Mouse (Mus musculus): ENCODE data around the gene Dgcr8. TPM values are rescaled to one million over a fixed set of nuclear protein-coding genes. Genes with fewer than 3 reads are reported as not detected.

Dgcr8 gene
- polyA plus RNA-seq, 1 experiment from 2014 or later, result 30.0 TPM

- Histone ChIP-seq H3K36me3 (peaks cover 37% of the 10 kb centered on the region), H3K27me3 (ENCODE audit: insufficient read depth, poor library complexity, severe bottlenecking) (no peaks in the 10 kb centered on the region), H3K9me3 (no peaks in the 10 kb centered on the region), H3K27ac (peak overlapping the region; percentile 99), H3K4me3 (peak overlapping the region; percentile 97), H3K4me1 (peaks cover 30% of the 10 kb centered on the region)
- WGBS, result 4% methylated on average over 4 of the region's 4 CpGs
- DNase-seq (ENCODE audit: low spot score), result no peak
Observed at GRCm38 (mm10) chr16:18288166-18288565, 880 bp downstream of the Dgcr8 start.

GRCm38 (mm10) chr16:18275166-18275565, 13.9 kb downstream of the Dgcr8 start:
- peaks cover 96% of the 10 kb centered on the region for H3K36me3 ChIP-seq
- no peak for DNase-seq (ENCODE audit: low spot score)
- no peaks in the 10 kb centered on the region for H3K9me3 ChIP-seq
- no peaks in the 10 kb centered on the region for H3K27me3 ChIP-seq (ENCODE audit: insufficient read depth, poor library complexity, severe bottlenecking)
- no peak overlapping the region for H3K27ac ChIP-seq
- H3K4me1 ChIP-seq, result no peaks in the 10 kb centered on the region
- H3K4me3 ChIP-seq, result no peak overlapping the region
- WGBS, result 86% methylated on average over 2 of the region's 2 CpGs

- Histone ChIP-seq H3K27ac (no peak overlapping the region), H3K4me3 (no peak overlapping the region), H3K9me3 (no peaks in the 10 kb centered on the region), H3K4me1 (no peaks in the 10 kb centered on the region), H3K36me3 (peaks cover 97% of the 10 kb centered on the region), H3K27me3 (ENCODE audit: insufficient read depth, poor library complexity, severe bottlenecking) (no peaks in the 10 kb centered on the region)
- DNase-seq (ENCODE audit: low spot score), result no peak
- 92% methylated on average over 5 of the region's 5 CpGs for WGBS
Observed at GRCm38 (mm10) chr16:18268182-18268581, 20.9 kb downstream of the Dgcr8 start.

GRCm38 (mm10) chr16:18265024-18265423, 24.0 kb downstream of the Dgcr8 start:
- Histone ChIP-seq H3K36me3 (peaks cover 94% of the 10 kb centered on the region), H3K9me3 (no peaks in the 10 kb centered on the region), H3K27ac (no peak overlapping the region), H3K4me1 (no peaks in the 10 kb centered on the region), H3K27me3 (ENCODE audit: insufficient read depth, poor library complexity, severe bottlenecking) (no peaks in the 10 kb centered on the region), H3K4me3 (no peak overlapping the region)
- 79% methylated on average over 2 of the region's 2 CpGs for WGBS
- no peak for DNase-seq (ENCODE audit: low spot score)

GRCm38 (mm10) chr16:18258221-18258620, 30.8 kb downstream of the Dgcr8 start, which contains the start of gene Gm49776:
Gm49776 (minus strand) TSS chr16:18258321.
- 93% methylated on average over 2 of the region's 2 CpGs for WGBS
- H3K36me3 ChIP-seq, result peaks cover 95% of the 10 kb centered on the region
- no peak within 1 kb of the TSS for H3K27ac ChIP-seq
- H3K9me3 ChIP-seq, result no peaks in the 10 kb centered on the region
- no peaks in the 10 kb centered on the region for H3K4me1 ChIP-seq
- no peak for DNase-seq (ENCODE audit: low spot score)
- no peaks in the 10 kb centered on the region for H3K27me3 ChIP-seq (ENCODE audit: insufficient read depth, poor library complexity, severe bottlenecking)
- H3K4me3 ChIP-seq, result no peak within 1 kb of the TSS

- no peaks in the 10 kb centered on the region for H3K9me3 ChIP-seq
- H3K4me1 ChIP-seq, result peaks cover 24% of the 10 kb centered on the region
- peaks cover 81% of the 10 kb centered on the region for H3K36me3 ChIP-seq
- WGBS, result 80% methylated on average over 1 of the region's 1 CpGs
- no peak overlapping the region for H3K4me3 ChIP-seq
- DNase-seq (ENCODE audit: low spot score), result no peak
- H3K27me3 ChIP-seq (ENCODE audit: insufficient read depth, poor library complexity, severe bottlenecking), result no peaks in the 10 kb centered on the region
- no peak overlapping the region for H3K27ac ChIP-seq
Observed at GRCm38 (mm10) chr16:18253866-18254265, 35.2 kb downstream of the Dgcr8 start.

GRCm38 (mm10) chr16:18252736-18253135, 36.3 kb downstream of the Dgcr8 start:
- H3K9me3 ChIP-seq, result no peaks in the 10 kb centered on the region
- H3K27ac ChIP-seq, result no peak overlapping the region
- no peak overlapping the region for H3K4me3 ChIP-seq
- WGBS, result 88% methylated on average over 6 of the region's 6 CpGs
- no peaks in the 10 kb centered on the region for H3K27me3 ChIP-seq (ENCODE audit: insufficient read depth, poor library complexity, severe bottlenecking)
- no peak for DNase-seq (ENCODE audit: low spot score)
- H3K36me3 ChIP-seq, result peaks cover 71% of the 10 kb centered on the region
- peaks cover 24% of the 10 kb centered on the region for H3K4me1 ChIP-seq

- no peak for DNase-seq (ENCODE audit: low spot score)
- Histone ChIP-seq H3K4me3 (peak overlapping the region; percentile 95), H3K27me3 (ENCODE audit: insufficient read depth, poor library complexity, severe bottlenecking) (no peaks in the 10 kb centered on the region), H3K4me1 (peaks cover 31% of the 10 kb centered on the region), H3K36me3 (peaks cover 63% of the 10 kb centered on the region), H3K9me3 (no peaks in the 10 kb centered on the region), H3K27ac (peak overlapping the region; percentile 11; the same call in 1 of the 2 replicates)
- 69% methylated on average over 10 of the region's 10 CpGs for WGBS
Observed at GRCm38 (mm10) chr16:18250828-18251790, 37.9 kb downstream of the Dgcr8 start.

GRCm38 (mm10) chr16:18250231-18250630, 38.8 kb downstream of the Dgcr8 start:
- no peak for DNase-seq (ENCODE audit: low spot score)
- Histone ChIP-seq H3K4me1 (peaks cover 31% of the 10 kb centered on the region), H3K9me3 (no peaks in the 10 kb centered on the region), H3K4me3 (peak overlapping the region; percentile 95), H3K27me3 (ENCODE audit: insufficient read depth, poor library complexity, severe bottlenecking) (no peaks in the 10 kb centered on the region), H3K27ac (0 out of 2 replicates have a peak overlapping the region, but pooled peaks have one; percentile 97), H3K36me3 (peaks cover 64% of the 10 kb centered on the region)
- WGBS, result 66% methylated on average over 4 of the region's 4 CpGs

GRCm38 (mm10) chr16:18249364-18249967, 39.6 kb downstream of the Dgcr8 start:
- peaks cover 64% of the 10 kb centered on the region for H3K36me3 ChIP-seq
- no peaks in the 10 kb centered on the region for H3K9me3 ChIP-seq

GRCm38 (mm10) chr16:18248433-18249363, 40.3 kb downstream of the Dgcr8 start, which contains the start of the genes Trmt2a and Ranbp1:
Trmt2a (plus strand) TSS chr16:18248679.
Ranbp1 (minus strand) TSS chr16:18248732.
- DNase-seq (ENCODE audit: low spot score), result peak; percentile 99
- Histone ChIP-seq H3K36me3 (peaks cover 64% of the 10 kb centered on the region), H3K9me3 (no peaks in the 10 kb centered on the region), H3K4me1 (peaks cover 31% of the 10 kb centered on the region), H3K4me3 (peak within 1 kb of the TSS; percentile 95), H3K27me3 (ENCODE audit: insufficient read depth, poor library complexity, severe bottlenecking) (no peaks in the 10 kb centered on the region), H3K27ac (peak within 1 kb of the TSS; percentile 97)
- WGBS, result 0% methylated on average over 99 of the region's 102 CpGs

More at GRCm38 (mm10) chr16:18249364-18249967, 39.6 kb downstream of the Dgcr8 start:
- DNase-seq (ENCODE audit: low spot score), result no peak
- peak overlapping the region; percentile 95 for H3K4me3 ChIP-seq
- peaks cover 31% of the 10 kb centered on the region for H3K4me1 ChIP-seq
- peak overlapping the region; percentile 97 for H3K27ac ChIP-seq
- no peaks in the 10 kb centered on the region for H3K27me3 ChIP-seq (ENCODE audit: insufficient read depth, poor library complexity, severe bottlenecking)
- 7% methylated on average over 27 of the region's 27 CpGs for WGBS

Measured in heart, embryonic 10.5 days (tissue).